ENCODE assay signal across 23 mouse cellular contexts in genomic region chr14:24760926-24761325, GRCm38 (mm10).
DNase-seq lines count a peak whose midpoint lies in the region; ATAC-seq lines count a peak whose summit lies in the region.
"Had no signal": no experiment of that assay in that cellular context is flagged by ENCODE, and none has a peak within 500 bp of the region (broad histone marks: within the 10 kb centered on the region; RNA-seq: fewer than 3 reads in every experiment).

No protein-coding gene starts in this region.

- 50% methylated on average over 1 of the region's 1 CpGs for WGBS in embryonic facial prominence, embryonic 13.5 days
- 79% methylated on average over 1 of the region's 1 CpGs for WGBS in embryonic facial prominence, embryonic 10.5 days
- WGBS in forebrain, embryonic 14.5 days = 50% methylated on average over 1 of the region's 1 CpGs
- WGBS in midbrain, embryonic 10.5 days = 54% methylated on average over 1 of the region's 1 CpGs
- WGBS in midbrain, embryonic 16.5 days = 27% methylated on average over 1 of the region's 1 CpGs

- H3K36me3 ChIP-seq in embryonic facial prominence, embryonic 13.5 days = no peaks in the 10 kb centered on the region
- H3K36me3 ChIP-seq in embryonic facial prominence, embryonic 10.5 days (replicated peaks) = no peaks in the 10 kb centered on the region
- H3K36me3 ChIP-seq in forebrain, embryonic 14.5 days (ENCODE audit: control insufficient read depth, insufficient read depth, low read length) = no peaks in the 10 kb centered on the region
- H3K36me3 ChIP-seq in midbrain, embryonic 10.5 days = no peaks in the 10 kb centered on the region
- no peaks in the 10 kb centered on the region for H3K36me3 ChIP-seq in midbrain, embryonic 16.5 days (ENCODE audit: control insufficient read depth, insufficient read depth, low read length)
- H3K36me3 ChIP-seq: heart, embryonic 13.5 days; limb, embryonic 13.5 days; liver, embryonic 13.5 days had no signal

- no peaks in the 10 kb centered on the region for H3K9me3 ChIP-seq in embryonic facial prominence, embryonic 13.5 days
- H3K9me3 ChIP-seq in embryonic facial prominence, embryonic 10.5 days = no peaks in the 10 kb centered on the region
- no peaks in the 10 kb centered on the region for H3K9me3 ChIP-seq in forebrain, embryonic 14.5 days (replicated peaks; ENCODE audit: control insufficient read depth, low read length)
- no peaks in the 10 kb centered on the region for H3K9me3 ChIP-seq in midbrain, embryonic 10.5 days (replicated peaks)
- H3K9me3 ChIP-seq in midbrain, embryonic 16.5 days (replicated peaks; ENCODE audit: control insufficient read depth, low read length, poor library complexity, severe bottlenecking) = no peaks in the 10 kb centered on the region
- H3K9me3 ChIP-seq: heart, embryonic 13.5 days; limb, embryonic 13.5 days; liver, embryonic 13.5 days had no signal

- H3K9ac ChIP-seq in embryonic facial prominence, embryonic 13.5 days = no peak overlapping the region
- no peak overlapping the region for H3K9ac ChIP-seq in forebrain, embryonic 14.5 days (ENCODE audit: low read length)
- H3K9ac ChIP-seq in midbrain, embryonic 16.5 days (ENCODE audit: low read depth, low read length) = no peak overlapping the region
- H3K9ac ChIP-seq: heart, embryonic 13.5 days; limb, embryonic 13.5 days; liver, embryonic 13.5 days had no signal

- ATAC-seq in embryonic facial prominence, embryonic 13.5 days (ENCODE audit: insufficient number of reproducible peaks, insufficient read depth, low FRiP score, low TSS enrichment, low read depth) = 0 out of 2 replicates have a peak, but pooled peaks have one; percentile 37
- 0 out of 2 replicates have a peak, but pooled peaks have one; percentile 29 for ATAC-seq in forebrain, embryonic 14.5 days
- ATAC-seq in midbrain, embryonic 16.5 days = peak; percentile 19; the same call in 1 of the 2 replicates
- ATAC-seq: activated CD4-positive, CD25-positive, alpha-beta regulatory T cell, adult 4 months; inflammation-experienced regulatory T-cells, adult 6 months had no signal

- H3K4me1 ChIP-seq in embryonic facial prominence, embryonic 13.5 days = peaks cover 6% of the 10 kb centered on the region; the same call in 1 of the 2 replicates
- H3K4me1 ChIP-seq in embryonic facial prominence, embryonic 10.5 days = peaks cover 41% of the 10 kb centered on the region
- peaks cover 57% of the 10 kb centered on the region for H3K4me1 ChIP-seq in forebrain, embryonic 14.5 days (ENCODE audit: control insufficient read depth, insufficient read depth, low read length)
- H3K4me1 ChIP-seq in midbrain, embryonic 10.5 days = peaks cover 84% of the 10 kb centered on the region
- H3K4me1 ChIP-seq in midbrain, embryonic 16.5 days (ENCODE audit: control insufficient read depth, insufficient read depth, low read length) = peaks cover 46% of the 10 kb centered on the region
- H3K4me1 ChIP-seq: liver, embryonic 13.5 days had no signal

- no peak overlapping the region for H3K4me3 ChIP-seq in embryonic facial prominence, embryonic 13.5 days
- no peak overlapping the region for H3K4me3 ChIP-seq in embryonic facial prominence, embryonic 10.5 days
- no peak overlapping the region for H3K4me3 ChIP-seq in forebrain, embryonic 14.5 days (ENCODE audit: low read depth, low read length)
- H3K4me3 ChIP-seq in midbrain, embryonic 10.5 days = no peak overlapping the region
- H3K4me3 ChIP-seq in midbrain, embryonic 16.5 days (ENCODE audit: low read depth, low read length) = no peak overlapping the region
- H3K4me3 ChIP-seq: heart, embryonic 13.5 days; limb, embryonic 13.5 days; liver, embryonic 13.5 days had no signal

- H3K27ac ChIP-seq in embryonic facial prominence, embryonic 13.5 days = no peak overlapping the region
- H3K27ac ChIP-seq in embryonic facial prominence, embryonic 10.5 days (replicated peaks) = no peak overlapping the region
- no peak overlapping the region; the same call in 1 of the 2 replicates for H3K27ac ChIP-seq in forebrain, embryonic 14.5 days (ENCODE audit: low read depth, low read length)
- peak overlapping the region; percentile 85 for H3K27ac ChIP-seq in midbrain, embryonic 10.5 days (replicated peaks)
- no peak overlapping the region for H3K27ac ChIP-seq in midbrain, embryonic 16.5 days (ENCODE audit: low read length)
- H3K27ac ChIP-seq: heart, embryonic 13.5 days; limb, embryonic 13.5 days; liver, embryonic 13.5 days had no signal

- DNase-seq in embryonic facial prominence, embryonic 10.5 days (ENCODE audit: low spot score) = no peak
- no peak for DNase-seq in forebrain, embryonic 14.5 days (ENCODE audit: low spot score)
- DNase-seq in midbrain, embryonic 10.5 days (ENCODE audit: low spot score) = no peak
- no peak for DNase-seq in embryo, embryonic 9.5 days (ENCODE audit: extremely low spot score)
- no peak for DNase-seq in spleen, postnatal 10 days (ENCODE audit: low spot score in 2 of 2)
- DNase-seq: adrenal gland, postnatal 10 days; cerebellum, adult 2 months; gastrocnemius, postnatal 25 days; heart, adult 18-20 months; heart, postnatal 14 days; kidney, adult 18-20 months; kidney, postnatal 4 days; liver, embryonic 13.5 days; lung, adult 2 months; lung, postnatal 14 days; spleen, adult 18-20 months; thymus, postnatal 25 days had no signal

- H3K4me2 ChIP-seq in embryonic facial prominence, embryonic 13.5 days = no peak overlapping the region
- H3K4me2 ChIP-seq in forebrain, embryonic 14.5 days (ENCODE audit: low read length) = no peak overlapping the region
- no peak overlapping the region for H3K4me2 ChIP-seq in midbrain, embryonic 16.5 days (ENCODE audit: low read length)
- H3K4me2 ChIP-seq: heart, embryonic 13.5 days; limb, embryonic 13.5 days; liver, embryonic 13.5 days had no signal

- H3K27me3 ChIP-seq in embryonic facial prominence, embryonic 13.5 days = no peaks in the 10 kb centered on the region
- no peaks in the 10 kb centered on the region for H3K27me3 ChIP-seq in embryonic facial prominence, embryonic 10.5 days (replicated peaks; ENCODE audit: low read depth, poor library complexity, severe bottlenecking)
- H3K27me3 ChIP-seq in forebrain, embryonic 14.5 days (replicated peaks; ENCODE audit: control insufficient read depth, insufficient read depth, low read length) = no peaks in the 10 kb centered on the region
- no peaks in the 10 kb centered on the region; the same call in 1 of the 2 replicates for H3K27me3 ChIP-seq in midbrain, embryonic 10.5 days (ENCODE audit: low read depth, poor library complexity, severe bottlenecking)
- no peaks in the 10 kb centered on the region for H3K27me3 ChIP-seq in midbrain, embryonic 16.5 days (ENCODE audit: control insufficient read depth, insufficient read depth, low read depth, low read length)
- H3K27me3 ChIP-seq: limb, embryonic 13.5 days; liver, embryonic 13.5 days had no signal
